Mouse (Mus musculus) T-cell, adult 2 months (primary cell): ENCODE results near the gene Mcu.

ENCODE experiments used
- DNase-seq: peaks from one replicate; pipeline ENCODE4 v3.0.0; 2022; ENCODE audit warnings: low spot score

Mcu gene

GRCm38 (mm10) chr10:59616522-59616921, at the start of gene Mcu:
Gene Mcu, minus strand, starts transcription at chr10:59616692.
- peak; percentile 90 for DNase-seq

GRCm38 (mm10) chr10:59665503-59666291, 49.2 kb upstream of the Mcu start:
- DNase-seq: no peak

GRCm38 (mm10) chr10:59664765-59665164, 48.3 kb upstream of the Mcu start:
- DNase-seq: no peak

GRCm38 (mm10) chr10:59656799-59657198, 40.3 kb upstream of the Mcu start:
- DNase-seq: no peak

- DNase-seq: no peak
These were observed 30.4 kb upstream of the Mcu start for GRCm38 (mm10) chr10:59646821-59647378.

- no peak for DNase-seq
These were observed 28.7 kb upstream of the Mcu start for GRCm38 (mm10) chr10:59645153-59645552.

- no peak for DNase-seq
These were observed 28.2 kb upstream of the Mcu start for GRCm38 (mm10) chr10:59644710-59645109.

GRCm38 (mm10) chr10:59643645-59644044, 27.2 kb upstream of the Mcu start:
- DNase-seq: no peak

- no peak for DNase-seq
These were observed 26.3 kb upstream of the Mcu start for GRCm38 (mm10) chr10:59642659-59643377.

GRCm38 (mm10) chr10:59638576-59638975, 22.1 kb upstream of the Mcu start:
- no peak for DNase-seq

- DNase-seq: no peak
These were observed 21.2 kb upstream of the Mcu start for GRCm38 (mm10) chr10:59637596-59638124.

GRCm38 (mm10) chr10:59636751-59637533, 20.4 kb upstream of the Mcu start:
- peak; percentile 8 for DNase-seq

- no peak for DNase-seq
These were observed 19.6 kb upstream of the Mcu start for GRCm38 (mm10) chr10:59636048-59636447.

- no peak for DNase-seq
These were observed 13.0 kb upstream of the Mcu start for GRCm38 (mm10) chr10:59629506-59629782.

GRCm38 (mm10) chr10:59628641-59629505, 12.4 kb upstream of the Mcu start:
- DNase-seq: no peak

GRCm38 (mm10) chr10:59623496-59623895, 7.0 kb upstream of the Mcu start:
- no peak for DNase-seq

- no peak for DNase-seq
These were observed 4.9 kb upstream of the Mcu start for GRCm38 (mm10) chr10:59621355-59621754.

- DNase-seq: no peak
These were observed 1.3 kb upstream of the Mcu start for GRCm38 (mm10) chr10:59617776-59618175.

GRCm38 (mm10) chr10:59615981-59616520, 441 bp downstream of the Mcu start, which contains the start of gene Gm10322:
Gene Gm10322, plus strand, starts transcription at chr10:59616063.
- DNase-seq: peak; percentile 45

- no peak for DNase-seq
These were observed 1.1 kb downstream of the Mcu start for GRCm38 (mm10) chr10:59615411-59615810.

- DNase-seq: no peak
These were observed 2.4 kb downstream of the Mcu start for GRCm38 (mm10) chr10:59614141-59614540.
